Mouse (Mus musculus) heart, embryonic 15.5 days (tissue): ENCODE data around the gene Tspan5. TPM values are rescaled to one million over a fixed set of nuclear protein-coding genes. Genes with fewer than 3 reads are reported as not detected.
A peak's percentile ranks its signal among the peaks of the same experiment; 100 is the strongest.

Experiments used
- ATAC-seq: fragments of 200-750 bp; cut with Nextera tagmentation; replicated peaks from 2 replicates; pipeline ENCODE4 v1.8.0; 2017; ENCODE audit warnings: low read depth, moderate TSS enrichment; ENCODE audit not compliant: insufficient number of reproducible peaks, insufficient read depth, low FRiP score
- H3K27ac ChIP-seq: fragments of 300-500 bp; sonication (generic); 2 replicates; pipeline ENCODE4 v1.5.1; 2015; ENCODE audit warnings: mild to moderate bottlenecking, inconsistent platforms
- H3K27me3 ChIP-seq: fragments of 300-500 bp; sonication (generic); 2 replicates; pipeline ENCODE4 v1.6.1; 2015; ENCODE audit warnings: inconsistent platforms
- H3K36me3 ChIP-seq: fragments of 300-500 bp; sonication (generic); 2 replicates; pipeline ENCODE4 v1.6.1; 2015; ENCODE audit warnings: mild to moderate bottlenecking, inconsistent platforms
- H3K4me1 ChIP-seq: fragments of 300-500 bp; sonication (generic); replicated peaks from 2 replicates; pipeline ENCODE4 v1.6.1; 2015; ENCODE audit warnings: inconsistent platforms
- H3K4me2 ChIP-seq: fragments of 300-500 bp; sonication (generic); 2 replicates; pipeline ENCODE4 v1.6.1; 2015; ENCODE audit warnings: inconsistent platforms, mild to moderate bottlenecking, moderate library complexity
- H3K4me3 ChIP-seq: fragments of 300-500 bp; sonication (generic); 2 replicates; pipeline ENCODE4 v1.5.1; 2015; ENCODE audit warnings: mild to moderate bottlenecking, inconsistent platforms
- H3K9ac ChIP-seq: fragments of 300-500 bp; sonication (generic); 2 replicates; pipeline ENCODE4 v1.6.1; 2015; ENCODE audit warnings: mild to moderate bottlenecking, inconsistent platforms
- H3K9me3 ChIP-seq: fragments of 300-500 bp; sonication (generic); replicated peaks from 2 replicates; pipeline ENCODE4 v1.6.1; 2016; ENCODE audit warnings: inconsistent platforms
- WGBS: fragments of 180-500 bp; shearing (Covaris S2); methylation state at CpG from one replicate; pipeline ENCODE4 v1.1.7; 2015; ENCODE audit warnings: mixed read lengths; 5-methylcytosine and 5-hydroxymethylcytosine counted together
- polyA plus RNA-seq: library from polyadenylated mRNA; unstranded; fragments of >200 nt; fragmentation: Nextera tagmentation; extraction: Ambion mirVana; gene quantifications from 2 replicates; pipeline ENCODE4 v1.2.1, GENCODE M21; 2015

Gene Tspan5
- polyA plus RNA-seq = 14.7 and 18.9 TPM in 2 replicates

GRCm38 (mm10) chr3:138741649-138742565 lies at the start of gene Tspan5:
Tspan5 (plus strand) TSS chr3:138742195.
- peak; percentile 82 for ATAC-seq
- peaks cover 27% of the 10 kb centered on the region for H3K4me1 ChIP-seq

GRCm38 (mm10) chr3:138692302-138692701 lies 49.7 kb upstream of the Tspan5 start:
- 36% methylated on average over 1 of the region's 1 CpGs for WGBS
- no peak overlapping the region for H3K4me2 ChIP-seq
- H3K9me3 ChIP-seq = no peaks in the 10 kb centered on the region
- H3K4me1 ChIP-seq = no peaks in the 10 kb centered on the region
- ATAC-seq = no peak
- H3K27ac ChIP-seq = no peak overlapping the region
- no peaks in the 10 kb centered on the region for H3K36me3 ChIP-seq
- H3K4me3 ChIP-seq = no peak overlapping the region
- H3K9ac ChIP-seq = no peak overlapping the region
- H3K27me3 ChIP-seq = no peaks in the 10 kb centered on the region

More at GRCm38 (mm10) chr3:138741649-138742565, at the start of gene Tspan5:
- H3K27ac ChIP-seq = peak within 1 kb of the TSS; percentile 70
- no peaks in the 10 kb centered on the region for H3K9me3 ChIP-seq
- H3K36me3 ChIP-seq = no peaks in the 10 kb centered on the region
- H3K4me2 ChIP-seq = peak within 1 kb of the TSS; percentile 99
- under 1% methylated on average over 76 of the region's 100 CpGs for WGBS
- H3K27me3 ChIP-seq = 0 out of 2 replicates have a peak, but pooled peaks cover 7% of the 10 kb centered on the region
- peak within 1 kb of the TSS; percentile 78 for H3K9ac ChIP-seq
- H3K4me3 ChIP-seq = peak within 1 kb of the TSS; percentile 92

- Histone ChIP-seq H3K9ac (no peak overlapping the region), H3K4me2 (no peak overlapping the region), H3K4me3 (no peak overlapping the region), H3K27me3 (no peaks in the 10 kb centered on the region), H3K4me1 (no peaks in the 10 kb centered on the region), H3K36me3 (no peaks in the 10 kb centered on the region), H3K9me3 (no peaks in the 10 kb centered on the region), H3K27ac (no peak overlapping the region)
- 70% methylated on average over 12 of the region's 12 CpGs for WGBS
- ATAC-seq = no peak
Measured at GRCm38 (mm10) chr3:138703399-138703798, 38.6 kb upstream of the Tspan5 start.

- no peak for ATAC-seq
- 73% methylated on average over 9 of the region's 9 CpGs for WGBS
- no peaks in the 10 kb centered on the region for H3K9me3 ChIP-seq
- no peak overlapping the region for H3K4me2 ChIP-seq
- H3K36me3 ChIP-seq = no peaks in the 10 kb centered on the region
- no peaks in the 10 kb centered on the region for H3K27me3 ChIP-seq
- no peak overlapping the region for H3K9ac ChIP-seq
- no peak overlapping the region for H3K4me3 ChIP-seq
- H3K4me1 ChIP-seq = no peaks in the 10 kb centered on the region
- H3K27ac ChIP-seq = no peak overlapping the region
Measured at GRCm38 (mm10) chr3:138704469-138704868, 37.5 kb upstream of the Tspan5 start.

- H3K27ac ChIP-seq = no peak overlapping the region
- 0 out of 2 replicates have a peak overlapping the region, but pooled peaks have one; percentile 14 for H3K4me2 ChIP-seq
- no peak overlapping the region for H3K9ac ChIP-seq
- H3K27me3 ChIP-seq = no peaks in the 10 kb centered on the region
- WGBS = 59% methylated on average over 14 of the region's 14 CpGs
- no peaks in the 10 kb centered on the region for H3K9me3 ChIP-seq
- no peak for ATAC-seq
- no peaks in the 10 kb centered on the region for H3K36me3 ChIP-seq
- peaks cover 6% of the 10 kb centered on the region for H3K4me1 ChIP-seq
- H3K4me3 ChIP-seq = no peak overlapping the region
Measured at GRCm38 (mm10) chr3:138705875-138706274, 36.1 kb upstream of the Tspan5 start.

GRCm38 (mm10) chr3:138709183-138709582 lies 32.8 kb upstream of the Tspan5 start:
- H3K4me3 ChIP-seq = no peak overlapping the region
- H3K27ac ChIP-seq = no peak overlapping the region
- H3K4me1 ChIP-seq = peaks cover 6% of the 10 kb centered on the region
- no peak overlapping the region for H3K9ac ChIP-seq
- WGBS = 61% methylated on average over 5 of the region's 5 CpGs
- H3K36me3 ChIP-seq = no peaks in the 10 kb centered on the region
- no peaks in the 10 kb centered on the region for H3K27me3 ChIP-seq
- no peaks in the 10 kb centered on the region for H3K9me3 ChIP-seq
- ATAC-seq = no peak
- H3K4me2 ChIP-seq = no peak overlapping the region

GRCm38 (mm10) chr3:138711971-138712370 lies 30.0 kb upstream of the Tspan5 start:
- Histone ChIP-seq H3K27me3 (no peaks in the 10 kb centered on the region), H3K9me3 (no peaks in the 10 kb centered on the region), H3K27ac (no peak overlapping the region), H3K4me3 (no peak overlapping the region), H3K36me3 (no peaks in the 10 kb centered on the region), H3K4me1 (peaks cover 6% of the 10 kb centered on the region), H3K9ac (no peak overlapping the region), H3K4me2 (no peak overlapping the region)
- no peak for ATAC-seq
- 85% methylated on average over 4 of the region's 4 CpGs for WGBS

GRCm38 (mm10) chr3:138712452-138713140 lies 29.4 kb upstream of the Tspan5 start:
- 83% methylated on average over 11 of the region's 11 CpGs for WGBS
- no peak overlapping the region for H3K9ac ChIP-seq
- no peaks in the 10 kb centered on the region for H3K9me3 ChIP-seq
- H3K27me3 ChIP-seq = no peaks in the 10 kb centered on the region
- no peak overlapping the region for H3K27ac ChIP-seq
- no peak overlapping the region for H3K4me3 ChIP-seq
- no peak overlapping the region for H3K4me2 ChIP-seq
- no peak for ATAC-seq
- peaks cover 6% of the 10 kb centered on the region for H3K4me1 ChIP-seq
- no peaks in the 10 kb centered on the region for H3K36me3 ChIP-seq

GRCm38 (mm10) chr3:138713141-138713540 lies 28.9 kb upstream of the Tspan5 start:
- no peak overlapping the region for H3K9ac ChIP-seq
- no peak overlapping the region for H3K4me2 ChIP-seq
- ATAC-seq = no peak
- no peak overlapping the region for H3K27ac ChIP-seq
- H3K36me3 ChIP-seq = no peaks in the 10 kb centered on the region
- peaks cover 6% of the 10 kb centered on the region for H3K4me1 ChIP-seq
- WGBS = 61% methylated on average over 6 of the region's 6 CpGs
- no peak overlapping the region for H3K4me3 ChIP-seq
- no peaks in the 10 kb centered on the region for H3K27me3 ChIP-seq
- H3K9me3 ChIP-seq = no peaks in the 10 kb centered on the region

GRCm38 (mm10) chr3:138714788-138715187 lies 27.2 kb upstream of the Tspan5 start:
- ATAC-seq = no peak
- H3K4me1 ChIP-seq = peaks cover 6% of the 10 kb centered on the region
- no peaks in the 10 kb centered on the region for H3K27me3 ChIP-seq
- no peaks in the 10 kb centered on the region for H3K36me3 ChIP-seq
- no peaks in the 10 kb centered on the region for H3K9me3 ChIP-seq
- H3K4me3 ChIP-seq = no peak overlapping the region
- no peak overlapping the region for H3K4me2 ChIP-seq
- no peak overlapping the region for H3K9ac ChIP-seq
- whole genome bisulfite sequencing = 47% methylated on average over 2 of the region's 2 CpGs
- no peak overlapping the region for H3K27ac ChIP-seq

GRCm38 (mm10) chr3:138715212-138715611 lies 26.8 kb upstream of the Tspan5 start:
- no peak overlapping the region for H3K4me2 ChIP-seq
- H3K4me3 ChIP-seq = no peak overlapping the region
- no peak overlapping the region for H3K9ac ChIP-seq
- H3K36me3 ChIP-seq = no peaks in the 10 kb centered on the region
- 73% methylated on average over 4 of the region's 4 CpGs for WGBS
- H3K9me3 ChIP-seq = no peaks in the 10 kb centered on the region
- no peak for ATAC-seq
- no peaks in the 10 kb centered on the region for H3K27me3 ChIP-seq
- H3K27ac ChIP-seq = no peak overlapping the region
- H3K4me1 ChIP-seq = peaks cover 2% of the 10 kb centered on the region; the same call in 1 of the 2 replicates
